Mouse (Mus musculus): ENCODE data around the gene Gm8773.

The Gm8773 gene

GRCm38 (mm10) chr5:5573749-5574317, at the start of gene Gm8773:
Gene Gm8773 (plus strand): TSS chr5:5573799.
- in situ Hi-C loops (cut with MboI; ENCODE audit: low pct_unique_long_range_greater_than_20kb in 1 of 2, low sequenced_read_pairs in 2 of 2, unreplicated experiment in 1 of 2) = no loop called here

- in situ Hi-C loops (cut with MboI; ENCODE audit: low pct_unique_long_range_greater_than_20kb in 1 of 2, low sequenced_read_pairs in 2 of 2, unreplicated experiment in 1 of 2) = no loop called here
These were observed 39.8 kb upstream of the Gm8773 start for GRCm38 (mm10) chr5:5533656-5534420.

- in situ Hi-C loops (cut with MboI; ENCODE audit: low pct_unique_long_range_greater_than_20kb in 1 of 2, low sequenced_read_pairs in 2 of 2, unreplicated experiment in 1 of 2) = no loop called here
These were observed 37.5 kb upstream of the Gm8773 start for GRCm38 (mm10) chr5:5536131-5536530.

GRCm38 (mm10) chr5:5539771-5540170, 33.8 kb upstream of the Gm8773 start:
- in situ Hi-C loops (cut with MboI; ENCODE audit: low pct_unique_long_range_greater_than_20kb in 1 of 2, low sequenced_read_pairs in 2 of 2, unreplicated experiment in 1 of 2) = no loop called here

GRCm38 (mm10) chr5:5540385-5540784, 33.2 kb upstream of the Gm8773 start:
- in situ Hi-C loops (cut with MboI; ENCODE audit: low pct_unique_long_range_greater_than_20kb in 1 of 2, low sequenced_read_pairs in 2 of 2, unreplicated experiment in 1 of 2) = no loop called here

GRCm38 (mm10) chr5:5551110-5551509, 22.5 kb upstream of the Gm8773 start:
- in situ Hi-C loops (cut with MboI; ENCODE audit: low pct_unique_long_range_greater_than_20kb in 1 of 2, low sequenced_read_pairs in 2 of 2, unreplicated experiment in 1 of 2) = no loop called here

GRCm38 (mm10) chr5:5559079-5559740, 14.4 kb upstream of the Gm8773 start, which contains the start of gene Gtpbp10:
Gene Gtpbp10 (minus strand): TSS chr5:5559538.
- in situ Hi-C loops (cut with MboI; ENCODE audit: low pct_unique_long_range_greater_than_20kb in 1 of 2, low sequenced_read_pairs in 2 of 2, unreplicated experiment in 1 of 2) = no loop called here

- in situ Hi-C loops (cut with MboI; ENCODE audit: low pct_unique_long_range_greater_than_20kb in 1 of 2, low sequenced_read_pairs in 2 of 2, unreplicated experiment in 1 of 2) = no loop called here
These were observed 13.8 kb upstream of the Gm8773 start for GRCm38 (mm10) chr5:5559798-5560197.

GRCm38 (mm10) chr5:5561041-5561706, 12.4 kb upstream of the Gm8773 start:
- in situ Hi-C loops (cut with MboI; ENCODE audit: low pct_unique_long_range_greater_than_20kb in 1 of 2, low sequenced_read_pairs in 2 of 2, unreplicated experiment in 1 of 2) = no loop called here

- in situ Hi-C loops (cut with MboI; ENCODE audit: low pct_unique_long_range_greater_than_20kb in 1 of 2, low sequenced_read_pairs in 2 of 2, unreplicated experiment in 1 of 2) = no loop called here
These were observed 11.2 kb upstream of the Gm8773 start for GRCm38 (mm10) chr5:5562435-5562834.

- in situ Hi-C loops (cut with MboI; ENCODE audit: low pct_unique_long_range_greater_than_20kb in 1 of 2, low sequenced_read_pairs in 2 of 2, unreplicated experiment in 1 of 2) = no loop called here
These were observed 14.1 kb downstream of the Gm8773 start for GRCm38 (mm10) chr5:5587686-5588085.

- in situ Hi-C loops (cut with MboI; ENCODE audit: low pct_unique_long_range_greater_than_20kb in 1 of 2, low sequenced_read_pairs in 2 of 2, unreplicated experiment in 1 of 2) = no loop called here
These were observed 36.9 kb downstream of the Gm8773 start for GRCm38 (mm10) chr5:5610540-5610939.

- in situ Hi-C loops (cut with MboI; ENCODE audit: low pct_unique_long_range_greater_than_20kb in 1 of 2, low sequenced_read_pairs in 2 of 2, unreplicated experiment in 1 of 2) = no loop called here
These were observed 44.7 kb downstream of the Gm8773 start for GRCm38 (mm10) chr5:5618329-5618728.

GRCm38 (mm10) chr5:5625491-5625890, 51.9 kb downstream of the Gm8773 start:
- in situ Hi-C loops (cut with MboI; ENCODE audit: low pct_unique_long_range_greater_than_20kb in 1 of 2, low sequenced_read_pairs in 2 of 2, unreplicated experiment in 1 of 2) = no loop called here

All from mouse embryonic stem cell (cell line).